Mouse (Mus musculus): ENCODE data around the gene Foxr1. TPM values are rescaled to one million over a fixed set of nuclear protein-coding genes. Genes with fewer than 3 reads are reported as not detected.
"Not testable (repeated sequence)": the region's sequence is repeated elsewhere in the genome, so short reads cannot be mapped to it uniquely, and the experiment has no call there.

The Foxr1 gene
- total RNA-seq, 2 experiments from 2014 or later: not detected

GRCm38 (mm10) chr9:44417156-44417891 lies 23.6 kb downstream of the Foxr1 start:
- no peak for DNase-seq (ENCODE audit: low spot score in 2 of 2)

DNA sequence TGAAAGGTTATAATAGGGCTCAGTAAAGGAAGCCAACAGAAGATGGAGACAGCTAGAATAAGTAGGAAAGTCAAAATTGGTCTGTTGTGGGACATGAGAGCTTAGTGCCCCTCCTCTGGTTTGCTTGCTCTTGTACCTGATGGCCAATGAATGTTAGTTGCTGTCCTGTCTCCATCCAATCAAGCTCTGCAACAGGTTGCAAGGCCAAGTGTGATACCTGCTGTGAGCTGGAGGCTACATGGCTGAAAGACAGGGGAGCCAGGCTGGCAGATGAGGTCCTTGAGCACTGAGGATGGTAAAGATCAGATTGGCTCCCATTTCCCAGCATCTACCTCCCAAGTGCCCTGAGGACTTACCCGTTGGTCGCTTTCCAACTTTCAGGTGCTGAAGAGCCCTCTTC lies 28.2 kb downstream of the Foxr1 start:
- DNase-seq (ENCODE audit: low spot score in 2 of 2): no peak

- no peak for DNase-seq (ENCODE audit: low spot score in 2 of 2)
Measured at GRCm38 (mm10) chr9:44412306-44412705, 28.6 kb downstream of the Foxr1 start.

DNA sequence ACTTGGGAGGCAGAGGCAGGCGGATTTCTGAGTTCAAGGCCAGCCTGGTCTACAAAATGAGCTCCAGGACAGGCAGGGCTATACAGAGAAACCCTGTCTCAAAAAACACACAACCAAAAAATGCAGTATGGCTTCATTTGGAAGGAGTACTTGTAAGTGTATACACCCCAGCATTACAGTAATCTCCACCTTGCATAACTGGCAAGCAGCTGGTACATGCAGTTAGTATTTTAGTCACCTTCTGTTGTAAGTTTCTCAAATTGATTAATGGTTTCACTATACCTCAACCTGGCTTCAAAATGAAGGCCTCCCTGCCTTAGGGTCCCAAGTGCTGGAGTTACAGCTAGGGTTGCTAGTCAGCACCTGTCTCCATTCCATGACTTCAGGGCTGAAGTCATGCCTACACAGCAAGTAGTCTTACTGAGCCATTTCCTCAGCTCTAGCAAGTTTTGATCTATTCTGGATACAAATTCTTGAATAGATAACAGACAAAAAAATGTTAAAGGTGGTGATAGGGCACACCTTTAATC lies 29.3 kb downstream of the Foxr1 start:
- no peak for DNase-seq (ENCODE audit: low spot score in 2 of 2)

GRCm38 (mm10) chr9:44410647-44411336 lies 30.1 kb downstream of the Foxr1 start:
- DNase-seq (ENCODE audit: low spot score in 2 of 2): no peak

GRCm38 (mm10) chr9:44408693-44409092 lies 32.2 kb downstream of the Foxr1 start:
- DNase-seq (ENCODE audit: low spot score in 2 of 2): not testable (repeated sequence)

DNA sequence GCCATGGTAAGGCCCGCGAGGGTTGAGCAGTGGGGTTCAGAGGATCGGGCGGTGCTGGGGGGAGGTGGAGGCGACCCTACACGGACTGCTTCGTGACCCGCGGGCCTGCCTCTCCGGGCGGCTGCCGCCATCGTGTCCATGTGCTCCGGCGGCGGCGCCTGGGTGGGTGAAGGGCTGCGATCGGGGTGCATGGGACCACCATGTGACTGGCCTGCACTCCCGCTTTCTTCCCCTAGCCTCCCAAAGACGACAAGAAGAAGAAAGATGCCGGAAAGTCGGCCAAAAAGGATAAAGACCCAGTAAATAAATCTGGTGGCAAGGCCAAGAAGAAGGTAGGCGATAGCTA lies 33.2 kb downstream of the Foxr1 start:
- no peak for DNase-seq (ENCODE audit: low spot score in 2 of 2)

DNA sequence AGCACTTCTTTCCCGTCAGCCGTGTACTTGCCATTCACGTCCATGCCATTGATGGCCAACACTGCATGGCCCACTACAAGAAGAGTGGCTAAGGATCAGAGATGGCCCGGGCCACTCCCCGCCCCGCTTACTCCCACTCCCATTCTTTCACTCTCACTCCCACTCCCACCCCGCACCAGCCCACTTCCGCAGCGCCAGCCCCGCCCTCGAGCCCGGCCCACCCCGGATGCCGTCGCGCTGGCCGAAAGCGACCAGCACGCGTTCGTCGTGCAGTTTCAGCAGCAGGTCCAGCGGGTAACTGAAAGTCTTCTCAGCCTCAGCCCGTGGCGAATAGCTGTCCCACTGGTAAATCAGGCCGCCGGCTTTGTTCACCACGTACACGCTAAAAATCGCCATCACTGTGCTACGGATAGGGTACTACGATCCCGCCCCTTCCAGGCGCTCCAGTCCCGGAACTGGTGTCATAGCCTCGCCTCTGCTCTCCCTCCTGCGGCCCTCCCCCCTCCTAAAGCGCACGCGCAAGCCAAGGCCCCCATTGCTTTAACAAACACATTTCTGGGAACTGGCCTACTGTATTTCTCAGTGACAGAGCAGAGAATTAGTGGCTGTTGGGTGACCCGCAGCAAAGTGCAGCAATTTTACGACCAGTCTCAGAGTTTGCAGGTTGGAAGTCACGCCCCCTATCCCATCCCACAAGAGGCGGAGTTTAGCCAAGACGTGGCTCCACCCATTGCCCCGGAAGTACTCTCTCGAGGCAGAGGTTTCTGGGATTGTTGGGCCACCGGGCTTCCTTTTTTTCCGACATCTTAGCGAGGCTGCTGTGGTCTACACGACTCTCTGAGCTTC lies 33.8 kb downstream of the Foxr1 start, which contains the start of the genes Rps25 and Trappc4:
TSS of gene Rps25 (plus strand) at position 234 of the 846 bp plus-strand sequence.
TSS of gene Trappc4 (minus strand) at position 695 of the 846 bp plus-strand sequence.
- DNase-seq (ENCODE audit: low spot score in 2 of 2): peak; percentile 92 to 93

GRCm38 (mm10) chr9:44405011-44405410 lies 35.9 kb downstream of the Foxr1 start:
- no peak for DNase-seq (ENCODE audit: low spot score in 2 of 2)

- no peak for DNase-seq (ENCODE audit: low spot score in 2 of 2)
Measured at GRCm38 (mm10) chr9:44401081-44401480, 39.9 kb downstream of the Foxr1 start.

DNA sequence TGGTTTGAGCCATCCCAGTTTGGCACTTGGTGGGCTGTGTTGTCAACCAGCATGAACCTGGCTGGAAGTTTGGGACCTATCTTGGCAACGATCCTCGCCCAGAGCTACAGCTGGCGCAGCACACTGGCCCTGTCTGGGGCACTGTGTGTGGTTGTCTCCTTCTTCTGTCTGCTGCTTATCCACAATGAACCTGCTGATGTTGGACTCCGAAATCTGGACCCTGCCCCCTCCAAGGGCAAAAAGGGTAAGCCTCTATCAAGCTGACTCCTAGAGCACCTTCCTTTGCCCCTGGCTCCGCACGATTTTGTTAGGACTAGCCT lies 41.2 kb downstream of the Foxr1 start:
- DNase-seq (ENCODE audit: low spot score in 2 of 2): no peak

DNA sequence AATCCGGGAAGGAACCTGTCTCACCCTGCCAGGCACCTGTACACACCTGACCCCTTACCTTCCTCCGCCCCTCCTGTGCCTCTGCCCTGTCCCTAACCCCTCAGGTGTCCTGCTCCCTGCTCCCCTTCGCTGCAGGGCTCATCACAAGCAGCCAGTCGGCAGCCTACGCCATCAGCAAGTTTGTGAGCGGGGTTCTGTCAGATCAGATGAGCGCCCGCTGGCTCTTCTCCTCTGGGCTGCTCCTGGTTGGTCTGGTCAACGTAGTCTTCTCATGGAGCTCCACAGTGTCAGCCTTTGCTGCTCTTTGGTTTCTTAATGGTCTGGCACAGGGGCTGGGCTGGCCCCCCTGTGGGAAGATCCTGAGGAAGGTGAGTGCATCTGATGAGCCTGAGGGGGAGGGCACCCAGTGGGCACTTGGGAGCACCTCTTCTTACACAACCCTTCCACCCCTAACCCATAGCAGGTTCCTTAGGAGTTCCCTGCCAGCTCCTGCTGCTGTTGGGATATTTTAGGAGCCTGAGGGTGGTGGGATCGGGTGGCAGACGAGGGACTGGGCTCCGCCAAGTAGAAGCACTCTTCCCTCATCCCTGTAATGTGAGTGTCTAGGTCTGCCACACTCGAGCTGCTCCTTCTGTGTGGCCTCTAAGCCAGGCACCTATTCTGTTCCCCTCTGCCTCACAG lies 41.7 kb downstream of the Foxr1 start:
- DNase-seq (ENCODE audit: low spot score in 2 of 2): no peak

DNA sequence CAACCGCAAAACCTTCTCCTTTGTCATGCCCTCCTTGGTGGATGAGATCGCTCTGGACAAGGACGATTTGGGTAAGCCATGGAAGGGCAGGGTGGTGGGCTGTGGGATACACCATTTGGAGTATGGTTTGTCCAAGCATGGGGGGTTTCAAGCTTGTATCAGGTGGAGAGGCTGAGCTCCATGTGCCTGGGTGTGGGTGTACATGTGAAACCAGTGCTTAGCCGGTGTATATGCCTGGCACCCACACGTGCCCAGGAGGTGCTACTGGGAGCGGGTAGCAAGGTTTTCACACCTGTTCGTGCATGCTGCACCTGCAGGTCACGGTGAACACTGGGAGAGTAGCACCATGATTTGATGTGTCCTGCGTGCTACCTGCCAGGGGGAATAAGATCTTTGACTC lies 42.4 kb downstream of the Foxr1 start:
- no peak for DNase-seq (ENCODE audit: low spot score in 2 of 2)

DNA sequence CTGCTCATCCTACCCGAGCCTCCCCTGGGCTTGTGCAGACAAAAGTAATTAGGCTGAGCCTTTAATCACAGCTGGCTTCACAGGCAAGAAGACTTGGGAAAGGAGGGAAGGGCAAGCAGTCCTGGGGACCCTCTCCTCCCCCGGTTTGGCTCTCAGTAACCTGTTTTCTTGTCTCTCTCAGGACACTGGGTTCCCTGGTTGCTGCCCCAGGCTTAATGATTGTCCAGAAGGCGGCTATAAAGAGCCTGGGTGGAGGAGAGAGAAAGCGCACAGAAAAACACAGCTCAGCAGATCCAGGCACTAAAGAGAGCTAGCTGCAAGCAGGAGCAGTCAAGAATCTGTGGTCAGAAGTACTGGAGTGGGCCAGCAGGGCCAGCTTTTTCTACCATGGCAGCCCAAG lies 42.8 kb downstream of the Foxr1 start:
- DNase-seq (ENCODE audit: low spot score in 2 of 2): no peak

DNA sequence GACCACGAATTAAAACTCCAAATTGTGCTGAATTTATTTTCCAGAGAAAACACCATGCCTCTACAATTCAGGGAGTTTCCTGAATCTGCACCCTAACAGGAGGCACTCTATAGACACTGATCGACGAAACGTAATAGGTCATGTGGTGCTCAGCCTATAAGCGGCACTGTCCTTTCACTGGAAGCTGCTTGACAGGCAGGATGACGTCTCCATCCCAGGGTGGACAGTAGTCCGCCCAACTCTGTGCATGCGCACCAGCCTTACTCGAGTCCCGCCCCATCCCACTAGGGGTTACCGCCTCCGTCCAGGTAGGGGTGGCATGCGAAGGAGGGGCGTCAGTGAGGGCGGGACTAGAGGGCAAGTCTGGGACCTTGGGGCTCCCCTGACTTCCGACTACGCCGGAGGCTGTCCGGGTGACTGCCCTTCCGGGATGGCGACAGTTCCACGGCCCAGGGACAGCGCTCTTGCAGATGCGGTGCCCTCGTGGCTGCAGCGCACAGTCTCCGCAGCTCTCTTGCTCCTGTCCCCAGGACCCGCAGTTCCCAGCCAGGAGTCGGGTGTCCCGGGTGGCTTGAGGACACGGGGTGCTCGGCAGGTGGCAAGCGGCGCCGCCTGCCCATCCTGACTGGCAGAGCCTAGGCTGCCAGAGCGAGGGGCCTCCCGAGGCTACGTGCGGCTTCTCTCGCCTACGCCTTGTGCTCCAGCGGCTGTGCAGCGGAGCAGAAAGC lies 44.1 kb downstream of the Foxr1 start, which contains the start of gene Slc37a4:
TSS of gene Slc37a4 (plus strand) at position 169 of the 728 bp plus-strand sequence.
- DNase-seq (ENCODE audit: low spot score in 2 of 2): peak; percentile 84 to 87

DNA sequence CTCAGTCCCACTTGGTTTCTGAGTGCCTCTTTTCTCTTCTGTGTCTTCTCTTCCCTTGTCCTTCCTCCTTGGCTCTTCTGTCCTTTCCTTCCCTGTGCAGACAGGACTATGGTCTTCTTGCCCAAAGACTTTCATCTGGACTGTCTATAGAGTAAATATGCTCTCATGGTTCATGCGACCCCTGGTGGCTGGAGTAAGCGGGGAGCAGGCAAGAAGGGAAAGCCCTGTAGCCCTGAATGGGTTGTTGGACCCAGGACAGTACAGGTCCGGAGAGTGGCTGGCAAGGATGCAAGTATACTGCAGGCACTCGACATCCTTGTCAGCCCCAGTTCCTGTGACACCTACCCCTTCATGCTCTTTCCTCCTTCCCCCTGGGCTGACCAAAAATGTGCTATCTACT lies 49.5 kb downstream of the Foxr1 start:
- DNase-seq (ENCODE audit: low spot score in 2 of 2): peak; percentile 74 to 79

DNA sequence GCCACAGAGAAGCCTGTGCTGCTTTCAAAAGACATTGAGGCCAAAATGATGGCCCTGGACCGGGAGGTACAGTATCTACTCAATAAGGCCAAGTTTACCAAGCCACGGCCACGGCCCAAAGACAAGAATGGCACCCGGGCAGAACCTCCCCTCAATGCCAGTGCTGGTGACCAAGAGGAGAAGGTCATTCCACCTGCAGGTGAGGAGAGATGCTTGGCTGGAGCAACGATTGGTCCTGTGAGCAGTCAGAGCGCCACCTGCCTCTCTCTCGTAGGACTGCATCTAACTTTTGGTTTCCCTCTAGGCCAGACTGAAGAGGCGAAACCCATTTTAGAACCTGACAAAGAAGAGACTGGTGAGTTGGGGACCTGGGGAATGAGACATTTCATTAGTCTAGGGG lies 51.7 kb downstream of the Foxr1 start:
- peak; percentile 47 to 57 for DNase-seq (ENCODE audit: low spot score in 2 of 2)

GRCm38 (mm10) chr9:44387221-44387620 lies 53.7 kb downstream of the Foxr1 start:
- no peak for DNase-seq (ENCODE audit: low spot score in 2 of 2)

GRCm38 (mm10) chr9:44384596-44384995 lies 56.3 kb downstream of the Foxr1 start:
- no peak for DNase-seq (ENCODE audit: low spot score in 2 of 2)

Measured in layer of hippocampus, postnatal 10 days (tissue).